Mouse (Mus musculus): ENCODE measurements around the gene Ier3.
A peak's percentile ranks its signal among the peaks of the same experiment; 100 is the strongest.

DNA sequence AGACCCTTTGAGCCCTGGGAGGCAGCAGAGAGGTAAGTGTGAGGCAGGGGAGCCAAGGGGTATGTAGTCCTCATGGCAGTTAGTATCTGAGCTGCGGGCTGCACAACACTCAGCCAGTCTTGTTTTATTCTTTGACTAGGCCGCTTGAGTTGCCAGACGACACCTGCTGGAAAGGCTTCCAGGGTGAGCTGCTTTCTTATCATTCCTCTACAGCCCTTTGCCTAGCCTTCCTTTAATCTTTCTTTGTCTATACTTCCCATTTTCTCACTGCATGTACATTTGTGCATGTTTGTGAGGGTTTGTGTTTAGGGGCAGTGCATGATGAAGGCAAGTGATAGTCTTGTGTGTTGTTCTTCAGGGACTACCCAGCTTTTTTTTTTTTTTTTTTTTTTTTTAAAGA lies 29.5 kb downstream of the Ier3 start:
- peak; percentile 21; the same call in 1 of the 2 replicates for TF ChIP-seq CTCF (IDR thresholded peaks at IDR 0.05; ENCODE audit: low read depth)
- TF ChIP-seq EP300 (IDR thresholded peaks at IDR 0.05; ENCODE audit: low read depth), result peak; percentile 34; the same call in 1 of the 2 replicates

Measured in liver, postnatal 0 days (tissue).